Mouse (Mus musculus) granulocyte monocyte progenitor cell, adult 5-6 weeks (primary cell): ENCODE measurements around the gene Hist2h3b. TPM values are rescaled to one million over a fixed set of nuclear protein-coding genes. Genes with fewer than 3 reads are reported as not detected.

ENCODE experiments used
- ATAC-seq: replicated peaks from 2 replicates; pipeline ENCODE4 v1.8.0; 2016; ENCODE audit warnings: mild to moderate bottlenecking, moderate TSS enrichment, inconsistent platforms; ENCODE audit not compliant: poor library complexity, severe bottlenecking
- total RNA-seq, 2 experiments: library from RNA; stranded (forward) in 1 of 2; stranded (reverse) in 1 of 2; fragments of 200-712, 200-1000 nt in 1 of 2; fragments of >200 nt in 1 of 2; fragmentation: Nextera tagmentation in 1 of 2; gene quantifications; 2 replicates each; pipeline ENCODE4 v1.2.3; 2014 to 2017

The Hist2h3b gene
- total RNA-seq (2014; fragmentation: Nextera tagmentation) (61.4 and 193 TPM in 2 replicates), total RNA-seq (2017) (408 and 566 TPM in 2 replicates)

GRCm38 (mm10) chr3:96268051-96268775 is at the start of gene Hist2h3b:
Hist2h3b (plus strand) TSS chr3:96268654.
- ATAC-seq: peak; percentile 45

- ATAC-seq: 0 out of 2 replicates have a peak, but pooled peaks have one; percentile 10
Observed at GRCm38 (mm10) chr3:96219191-96219641, 49.2 kb upstream of the Hist2h3b start.

GRCm38 (mm10) chr3:96219661-96220130 is 48.8 kb upstream of the Hist2h3b start, which contains the start of the genes Bola1 and Hist2h2ab:
Bola1 (minus strand) TSS chr3:96219709.
Hist2h2ab (plus strand) TSS chr3:96219865.
- ATAC-seq: peak; percentile 52

- peak; percentile 5; the same call in 1 of the 2 replicates for ATAC-seq
Observed at GRCm38 (mm10) chr3:96220131-96220764, 48.2 kb upstream of the Hist2h3b start.

GRCm38 (mm10) chr3:96220765-96221639 is 47.5 kb upstream of the Hist2h3b start, which contains the start of the genes Hist2h2ac and Hist2h2be:
Hist2h2ac (minus strand) TSS chr3:96220880.
Hist2h2be (plus strand) TSS chr3:96221119.
- peak; percentile 78 for ATAC-seq

GRCm38 (mm10) chr3:96221640-96222038 is 46.8 kb upstream of the Hist2h3b start:
- peak; percentile 0; the same call in 1 of the 2 replicates for ATAC-seq

- ATAC-seq: no peak
Observed at GRCm38 (mm10) chr3:96222774-96223173, 45.7 kb upstream of the Hist2h3b start.

- no peak for ATAC-seq
Observed at GRCm38 (mm10) chr3:96225421-96225820, 43.0 kb upstream of the Hist2h3b start.

- ATAC-seq: peak; percentile 87
Observed at GRCm38 (mm10) chr3:96226695-96227648, 41.5 kb upstream of the Hist2h3b start.

- no peak for ATAC-seq
Observed at GRCm38 (mm10) chr3:96228828-96229227, 39.6 kb upstream of the Hist2h3b start.

GRCm38 (mm10) chr3:96230404-96230803 is 38.0 kb upstream of the Hist2h3b start:
- peak; percentile 73 for ATAC-seq

- ATAC-seq: no peak
Observed at GRCm38 (mm10) chr3:96230910-96231757, 37.3 kb upstream of the Hist2h3b start.

GRCm38 (mm10) chr3:96231758-96232120 is 36.7 kb upstream of the Hist2h3b start:
- ATAC-seq: no peak

GRCm38 (mm10) chr3:96234914-96235313 is 33.5 kb upstream of the Hist2h3b start:
- no peak for ATAC-seq

- no peak for ATAC-seq
Observed at GRCm38 (mm10) chr3:96235836-96236235, 32.6 kb upstream of the Hist2h3b start.

- ATAC-seq: no peak
Observed at GRCm38 (mm10) chr3:96236834-96237334, 31.6 kb upstream of the Hist2h3b start.

GRCm38 (mm10) chr3:96237335-96237903 is 31.0 kb upstream of the Hist2h3b start:
- ATAC-seq: no peak
